Mouse (Mus musculus): Measurements from ENCODE around the gene Slc8a2. TPM values are rescaled to one million over a fixed set of nuclear protein-coding genes. Genes with fewer than 3 reads are reported as not detected.

Gene Slc8a2
- polyA plus RNA-seq, 2 experiments, result 0.08 TPM; not detected in 1

DNA sequence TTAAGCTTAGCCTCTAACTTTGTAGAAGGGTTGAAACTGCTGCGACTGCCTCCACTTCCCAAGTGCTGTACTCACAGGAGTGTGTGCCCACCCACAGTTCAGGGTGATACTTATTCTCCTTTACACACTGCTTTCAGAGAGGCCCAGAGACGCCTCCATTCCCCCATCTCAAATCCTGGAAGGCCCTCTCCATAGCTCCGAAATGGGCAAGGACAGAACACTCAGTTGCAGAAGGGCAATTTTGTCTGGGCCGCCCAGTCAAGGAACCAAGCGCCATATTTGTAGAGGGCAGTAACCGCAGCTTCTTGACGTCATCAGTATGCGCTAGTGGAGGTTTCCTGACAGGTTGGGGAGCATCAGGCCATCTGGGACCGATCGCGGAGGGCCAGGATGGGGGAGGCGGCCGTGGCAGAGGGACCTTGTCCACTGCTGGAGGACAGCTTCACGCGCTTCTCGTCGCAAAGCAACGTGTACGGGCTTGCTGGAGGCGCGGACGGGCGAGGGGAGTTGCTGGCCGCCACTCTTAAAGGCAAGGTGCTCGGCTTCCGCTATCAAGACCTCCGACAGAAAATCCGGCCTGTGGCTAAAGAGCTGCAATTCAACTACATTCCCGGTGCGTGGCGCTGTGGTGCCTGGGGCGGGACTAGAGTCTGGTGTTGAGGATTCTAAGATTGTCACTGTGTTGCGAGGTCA, 9.9 kb upstream of the Slc8a2 start, which contains the start of gene Kptn:
Kptn (plus strand) TSS at position 327 of the 693 bp plus-strand sequence.
- TF ChIP-seq CTCF (IDR thresholded peaks at IDR 0.05; ENCODE audit: low read depth) (peak; percentile 91), EP300 (IDR thresholded peaks at IDR 0.05; ENCODE audit: low read depth) (no peak; the same call in 1 of the 2 replicates)

DNA sequence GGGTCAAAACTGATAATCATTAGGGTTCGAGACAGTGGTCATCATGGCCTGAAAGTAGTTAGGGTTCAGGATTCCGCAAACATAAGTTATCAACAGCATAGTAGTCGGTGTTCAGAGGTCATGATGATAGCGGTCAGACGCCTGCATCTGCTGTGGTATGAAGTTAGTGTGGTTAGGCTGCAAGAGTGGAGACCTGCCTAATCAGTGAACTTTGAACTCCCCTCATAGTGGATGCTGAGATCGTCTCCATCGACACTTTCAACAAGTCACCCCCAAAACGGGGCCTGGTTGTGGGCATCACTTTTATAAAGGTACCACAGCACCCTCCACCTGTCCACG, 9.4 kb upstream of the Slc8a2 start:
- Histone ChIP-seq H3K27me3 (ENCODE audit: control insufficient read depth, insufficient read depth, low read length) (no peaks in the 10 kb centered on the region), H3K27ac (no peak overlapping the region), H3K4me2 (ENCODE audit: low read depth) (peak overlapping the region; percentile 76), H3K9me3 (ENCODE audit: control insufficient read depth, low read length) (no peaks in the 10 kb centered on the region), H3K4me1 (replicated peaks; ENCODE audit: control insufficient read depth in 2 of 2, insufficient read depth in 2 of 2, low read length in 1 of 2) (peaks cover 3 to 8% of the 10 kb centered on the region in 2 experiments; a peak in 3 of 4 replicates), H3K9ac (replicated peaks) (no peak overlapping the region; the same call in 1 of the 2 replicates), H3K4me3 (ENCODE audit: insufficient read depth in 1 of 2, low read depth in 2 of 2, low read length in 2 of 2) (peak overlapping the region; percentile 88 to 99), H3K36me3 (replicated peaks; ENCODE audit: control insufficient read depth, insufficient read depth, low read depth) (peaks cover 25% of the 10 kb centered on the region)
- DNase-seq (ENCODE audit: low read depth in 3 of 3, low spot score in 3 of 3) (no peak), ATAC-seq (ENCODE audit: insufficient read depth) (no peak; the same call in 1 of the 2 replicates)
- TF ChIP-seq CTCF (IDR thresholded peaks at IDR 0.05; ENCODE audit: low read depth) (no peak), EP300 (IDR thresholded peaks at IDR 0.05; ENCODE audit: low read depth) (no peak)
- 47% methylated on average over 9 of the region's 9 CpGs for WGBS (ENCODE audit: insufficient replicate concordance)

More for the DNA sequence above, 9.9 kb upstream of the Slc8a2 start, which contains the start of gene Kptn:
- no peaks in the 10 kb centered on the region for H3K9me3 ChIP-seq (ENCODE audit: control insufficient read depth, low read length)
- H3K4me2 ChIP-seq (ENCODE audit: low read depth), result peak within 1 kb of the TSS; percentile 76
- peak within 1 kb of the TSS; percentile 90 for H3K9ac ChIP-seq (replicated peaks)
- ATAC-seq (ENCODE audit: insufficient read depth), result peak; percentile 86
- no peaks in the 10 kb centered on the region for H3K27me3 ChIP-seq (ENCODE audit: control insufficient read depth, insufficient read depth, low read length)
- under 1% methylated on average over 33 of the region's 33 CpGs for WGBS (ENCODE audit: insufficient replicate concordance)
- peak within 1 kb of the TSS; percentile 88 to 99 for H3K4me3 ChIP-seq (ENCODE audit: insufficient read depth in 1 of 2, low read depth in 2 of 2, low read length in 2 of 2)
- peaks cover 3 to 8% of the 10 kb centered on the region in 2 experiments; a peak in 3 of 4 replicates for H3K4me1 ChIP-seq (replicated peaks; ENCODE audit: control insufficient read depth in 2 of 2, insufficient read depth in 2 of 2, low read length in 1 of 2)
- peak within 1 kb of the TSS; percentile 54 for H3K27ac ChIP-seq
- DNase-seq (ENCODE audit: low read depth in 3 of 3, low spot score in 3 of 3), result peak; percentile 80 to 84 (median 83)
- peaks cover 30% of the 10 kb centered on the region for H3K36me3 ChIP-seq (replicated peaks; ENCODE audit: control insufficient read depth, insufficient read depth, low read depth)

DNA sequence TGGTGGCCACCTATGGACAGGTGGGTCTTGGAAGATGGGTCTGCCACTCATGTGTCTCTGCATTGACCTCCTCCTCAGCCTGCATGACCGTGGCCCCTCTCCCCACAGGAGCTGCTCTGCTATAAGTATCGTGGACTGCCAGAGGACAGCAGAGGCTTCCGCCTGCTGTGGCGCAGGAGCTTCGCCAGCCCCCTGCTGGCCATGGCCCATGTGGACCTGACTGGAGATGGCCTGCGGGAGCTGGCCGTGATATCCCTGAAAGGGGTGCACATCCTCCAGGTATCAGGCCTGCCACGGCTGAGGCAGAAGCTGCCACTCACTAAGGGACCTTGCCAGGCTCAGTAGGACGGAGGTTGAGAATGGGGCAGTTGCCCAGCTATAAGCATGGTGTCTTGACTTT, 3.8 kb upstream of the Slc8a2 start:
- Histone ChIP-seq H3K4me2 (ENCODE audit: low read depth) (no peak overlapping the region), H3K27ac (no peak overlapping the region), H3K36me3 (replicated peaks; ENCODE audit: control insufficient read depth, insufficient read depth, low read depth) (no peaks in the 10 kb centered on the region), H3K27me3 (ENCODE audit: control insufficient read depth, insufficient read depth, low read length) (peaks cover 7% of the 10 kb centered on the region), H3K9ac (replicated peaks) (no peak overlapping the region), H3K9me3 (ENCODE audit: control insufficient read depth, low read length) (no peaks in the 10 kb centered on the region), H3K4me1 (replicated peaks; ENCODE audit: control insufficient read depth in 2 of 2, insufficient read depth in 2 of 2, low read length in 1 of 2) (no peaks in the 10 kb centered on the region), H3K4me3 (ENCODE audit: insufficient read depth in 1 of 2, low read depth in 2 of 2, low read length in 2 of 2) (no peak overlapping the region)
- ATAC-seq (ENCODE audit: insufficient read depth) (no peak), DNase-seq (ENCODE audit: low read depth in 3 of 3, low spot score in 3 of 3) (no peak)
- 62% methylated on average over 9 of the region's 9 CpGs for WGBS (ENCODE audit: insufficient replicate concordance)
- TF ChIP-seq CTCF (IDR thresholded peaks at IDR 0.05; ENCODE audit: low read depth) (peak; percentile 49; the same call in 1 of the 2 replicates), EP300 (IDR thresholded peaks at IDR 0.05; ENCODE audit: low read depth) (no peak)

DNA sequence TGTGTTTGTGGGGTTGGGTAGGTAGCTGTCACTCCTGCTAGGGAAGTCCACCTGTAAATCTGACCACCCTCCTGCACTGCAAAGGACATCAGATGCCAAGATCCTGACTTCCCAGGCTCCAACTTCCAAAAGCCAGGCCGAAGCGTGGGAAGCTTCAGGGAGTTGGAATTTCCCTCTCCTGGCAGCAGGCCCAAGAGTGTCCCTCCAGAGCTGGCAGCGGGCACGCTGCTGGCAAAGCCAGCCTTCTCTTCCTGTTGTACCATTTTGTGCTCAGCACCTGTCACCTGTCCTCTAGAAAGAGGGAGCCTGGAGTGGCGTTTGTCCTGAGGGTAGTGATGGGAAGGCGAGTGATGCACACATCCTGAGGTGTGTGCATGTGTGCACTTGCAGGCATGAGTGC, 1.3 kb upstream of the Slc8a2 start:
- 71% methylated on average over 6 of the region's 6 CpGs for WGBS (ENCODE audit: insufficient replicate concordance)

DNA sequence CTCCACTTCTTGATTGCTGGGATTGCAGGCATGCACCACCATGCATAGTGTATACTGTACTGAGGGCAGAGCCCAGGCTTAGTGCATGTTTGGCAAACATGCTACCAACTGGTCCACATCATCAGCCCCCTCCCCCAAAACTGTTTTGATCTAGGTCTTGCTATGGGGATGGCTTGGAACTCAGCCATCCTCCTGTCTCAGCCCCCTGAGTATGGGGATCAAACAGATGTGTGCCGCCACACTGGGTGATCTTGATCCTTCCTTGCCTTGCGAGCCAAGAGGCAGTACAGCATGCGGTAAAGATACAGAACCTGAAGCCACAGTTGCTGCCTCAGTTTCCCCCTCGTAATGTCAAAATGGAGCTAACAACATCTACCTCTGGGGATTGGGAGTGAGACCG, 727 bp upstream of the Slc8a2 start:
- DNase-seq (ENCODE audit: low read depth in 3 of 3, low spot score in 3 of 3) (no peak), ATAC-seq (ENCODE audit: insufficient read depth) (no peak)
- H3K27ac ChIP-seq, result no peak overlapping the region
- H3K36me3 ChIP-seq (replicated peaks; ENCODE audit: control insufficient read depth, insufficient read depth, low read depth), result no peaks in the 10 kb centered on the region
- no peaks in the 10 kb centered on the region for H3K9me3 ChIP-seq (ENCODE audit: control insufficient read depth, low read length)
- no peak overlapping the region for H3K4me2 ChIP-seq (ENCODE audit: low read depth)
- H3K9ac ChIP-seq (replicated peaks), result no peak overlapping the region
- H3K27me3 ChIP-seq (ENCODE audit: control insufficient read depth, insufficient read depth, low read length), result peaks cover 17% of the 10 kb centered on the region
- 55% methylated on average over 5 of the region's 5 CpGs for WGBS (ENCODE audit: insufficient replicate concordance)
- TF ChIP-seq CTCF (IDR thresholded peaks at IDR 0.05; ENCODE audit: low read depth), result no peak
- TF ChIP-seq EP300 (IDR thresholded peaks at IDR 0.05; ENCODE audit: low read depth), result no peak
- H3K4me3 ChIP-seq (ENCODE audit: insufficient read depth in 1 of 2, low read depth in 2 of 2, low read length in 2 of 2), result no peak overlapping the region
- no peaks in the 10 kb centered on the region for H3K4me1 ChIP-seq (replicated peaks; ENCODE audit: control insufficient read depth in 2 of 2, insufficient read depth in 2 of 2, low read length in 1 of 2)

More for the DNA sequence above, 1.3 kb upstream of the Slc8a2 start:
- Histone ChIP-seq H3K4me2 (ENCODE audit: low read depth) (no peak overlapping the region), H3K9me3 (ENCODE audit: control insufficient read depth, low read length) (no peaks in the 10 kb centered on the region), H3K27ac (no peak overlapping the region), H3K4me3 (ENCODE audit: insufficient read depth in 1 of 2, low read depth in 2 of 2, low read length in 2 of 2) (no peak overlapping the region), H3K9ac (replicated peaks) (no peak overlapping the region), H3K27me3 (ENCODE audit: control insufficient read depth, insufficient read depth, low read length) (peaks cover 17% of the 10 kb centered on the region), H3K4me1 (replicated peaks; ENCODE audit: control insufficient read depth in 2 of 2, insufficient read depth in 2 of 2, low read length in 1 of 2) (no peaks in the 10 kb centered on the region), H3K36me3 (replicated peaks; ENCODE audit: control insufficient read depth, insufficient read depth, low read depth) (no peaks in the 10 kb centered on the region)
- ATAC-seq (ENCODE audit: insufficient read depth) (no peak), DNase-seq (ENCODE audit: low read depth in 3 of 3, low spot score in 3 of 3) (no peak)
- TF ChIP-seq CTCF (IDR thresholded peaks at IDR 0.05; ENCODE audit: low read depth) (no peak), EP300 (IDR thresholded peaks at IDR 0.05; ENCODE audit: low read depth) (no peak)

Data from liver, embryonic 14.5 days (tissue).